Mouse (Mus musculus) brain, embryonic 14.5 days (tissue): ENCODE results near the gene Catsper3.

Experiments
- CTCF ChIP-seq: fragments of 200-500 bp; IDR thresholded peaks from 2 replicates; pipeline ENCODE4 v1.5.1; 2012; ENCODE audit warnings: inconsistent platforms, mild to moderate bottlenecking, moderate library complexity, borderline replicate concordance; ENCODE audit not compliant: insufficient read depth, insufficient read length; ENCODE audit errors: extremely low read depth
- POLR2A ChIP-seq: fragments of 200-500 bp; IDR thresholded peaks from 2 replicates; pipeline ENCODE4 v1.6.1; 2012; ENCODE audit warnings: mild to moderate bottlenecking, inconsistent platforms, borderline replicate concordance; ENCODE audit not compliant: poor library complexity, insufficient read depth, insufficient read length, severe bottlenecking; ENCODE audit errors: extremely low read depth

DNA sequence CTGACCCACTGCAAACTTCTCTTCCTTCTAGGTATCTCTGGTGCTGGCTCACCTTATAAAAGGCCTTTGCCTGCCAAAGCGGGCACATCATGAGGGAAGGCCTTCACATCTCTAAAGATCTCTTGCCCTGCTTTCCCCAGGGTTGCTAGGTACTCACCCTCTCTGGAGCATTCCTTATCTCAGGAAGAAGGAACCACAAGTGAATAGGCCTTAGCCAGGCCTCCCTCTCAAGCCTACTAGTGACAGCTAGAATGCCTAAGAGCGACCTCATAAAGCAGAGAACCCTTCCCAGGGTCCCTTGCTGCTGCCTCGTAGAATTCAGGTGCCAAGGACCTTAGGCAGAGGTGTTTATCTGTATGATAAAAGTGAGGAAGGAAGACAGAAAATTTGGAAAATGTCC is at the start of gene Catsper3:
- TF ChIP-seq CTCF (no peak), POLR2A (no peak)
